Mouse (Mus musculus): ENCODE data around the gene Plekhg3. TPM values are rescaled to one million over a fixed set of nuclear protein-coding genes. Genes with fewer than 3 reads are reported as not detected.

Plekhg3 gene
- polyA plus RNA-seq, 1 experiment from 2014 or later = 1.5 TPM

DNA sequence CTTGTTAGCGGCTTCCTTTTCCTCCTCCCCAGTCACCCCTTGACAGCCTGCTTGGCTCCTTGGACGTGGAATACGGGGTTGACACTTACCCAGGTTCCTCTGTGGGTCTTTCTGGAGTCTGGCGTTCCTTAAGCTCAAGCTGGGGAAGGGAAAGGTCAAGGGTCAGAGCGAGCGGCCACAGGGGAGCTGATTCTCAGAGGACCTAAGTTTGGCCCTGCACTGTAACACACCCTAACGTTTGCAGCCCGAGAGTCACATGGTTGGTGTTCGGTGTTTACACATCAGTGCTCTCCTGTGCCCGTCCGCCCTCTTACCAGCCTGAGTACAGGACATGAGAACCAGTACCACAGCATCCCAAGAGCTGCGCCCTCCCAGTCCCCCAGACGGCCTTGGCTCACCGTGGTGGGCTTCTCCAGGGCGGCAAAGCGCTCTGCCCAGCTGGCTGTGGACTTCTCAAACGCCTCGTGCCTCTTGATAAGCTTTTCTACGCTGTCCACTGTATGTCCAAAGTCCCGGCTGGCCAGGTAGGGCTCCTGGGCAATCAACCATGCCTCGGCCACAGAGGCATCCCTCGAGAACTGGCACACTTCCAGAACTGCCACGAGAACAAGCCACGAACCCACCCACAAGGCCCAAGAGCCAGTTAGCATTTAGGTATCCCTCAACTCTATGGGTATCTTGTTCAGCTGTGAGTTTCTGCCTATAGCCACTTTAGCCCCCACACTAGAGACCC lies 67.7 kb downstream of the Plekhg3 start:
- no peaks in the 10 kb centered on the region for H3K4me1 ChIP-seq (ENCODE audit: control insufficient read depth, insufficient read depth, low read length)
- H3K4me2 ChIP-seq (ENCODE audit: low read depth) = no peak overlapping the region
- DNase-seq (ENCODE audit: low spot score) = no peak
- H3K36me3 ChIP-seq (ENCODE audit: control insufficient read depth, insufficient read depth, low read length) = no peaks in the 10 kb centered on the region
- H3K9me3 ChIP-seq (ENCODE audit: control insufficient read depth, low read length) = no peaks in the 10 kb centered on the region
- no peak overlapping the region for H3K4me3 ChIP-seq (ENCODE audit: low read depth, low read length)
- no peak for ATAC-seq (ENCODE audit: insufficient read depth, low FRiP score, low TSS enrichment)
- 85% methylated on average over 24 of the region's 24 CpGs for WGBS
- H3K27ac ChIP-seq (ENCODE audit: low read depth, low read length) = no peak overlapping the region
- H3K27me3 ChIP-seq (ENCODE audit: control insufficient read depth, insufficient read depth, low read length) = no peaks in the 10 kb centered on the region
- no peak overlapping the region for H3K9ac ChIP-seq (ENCODE audit: low read length)

DNA sequence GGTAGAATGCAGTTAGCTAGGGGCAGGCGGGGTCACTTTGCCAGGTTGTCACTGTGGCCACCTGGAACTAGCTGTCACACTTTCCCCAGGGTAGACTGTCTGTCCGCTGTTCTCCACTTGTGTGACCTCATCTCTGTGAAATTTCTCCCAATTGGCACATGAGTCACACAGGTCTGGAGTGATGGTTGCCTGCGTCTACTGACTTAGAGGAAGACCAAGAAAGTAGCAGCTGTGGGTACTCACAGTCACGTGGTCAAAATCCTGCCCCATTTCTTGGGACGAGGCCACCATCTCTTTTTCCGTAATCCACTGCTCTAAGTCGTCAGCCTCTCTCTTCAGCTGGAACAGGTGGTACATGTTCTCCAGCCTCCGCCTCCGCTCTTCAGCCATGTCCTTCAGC lies 73.1 kb downstream of the Plekhg3 start:
- H3K36me3 ChIP-seq (ENCODE audit: control insufficient read depth, insufficient read depth, low read length) = no peaks in the 10 kb centered on the region
- H3K4me2 ChIP-seq (ENCODE audit: low read depth) = no peak overlapping the region
- WGBS = 91% methylated on average over 9 of the region's 9 CpGs
- H3K9ac ChIP-seq (ENCODE audit: low read length) = no peak overlapping the region
- no peak overlapping the region for H3K27ac ChIP-seq (ENCODE audit: low read depth, low read length)
- ATAC-seq (ENCODE audit: insufficient read depth, low FRiP score, low TSS enrichment) (no peak), DNase-seq (ENCODE audit: low spot score) (no peak)
- no peaks in the 10 kb centered on the region for H3K9me3 ChIP-seq (ENCODE audit: control insufficient read depth, low read length)
- H3K27me3 ChIP-seq (ENCODE audit: control insufficient read depth, insufficient read depth, low read length) = no peaks in the 10 kb centered on the region
- H3K4me3 ChIP-seq (ENCODE audit: low read depth, low read length) = no peak overlapping the region
- no peaks in the 10 kb centered on the region for H3K4me1 ChIP-seq (ENCODE audit: control insufficient read depth, insufficient read depth, low read length)

DNA sequence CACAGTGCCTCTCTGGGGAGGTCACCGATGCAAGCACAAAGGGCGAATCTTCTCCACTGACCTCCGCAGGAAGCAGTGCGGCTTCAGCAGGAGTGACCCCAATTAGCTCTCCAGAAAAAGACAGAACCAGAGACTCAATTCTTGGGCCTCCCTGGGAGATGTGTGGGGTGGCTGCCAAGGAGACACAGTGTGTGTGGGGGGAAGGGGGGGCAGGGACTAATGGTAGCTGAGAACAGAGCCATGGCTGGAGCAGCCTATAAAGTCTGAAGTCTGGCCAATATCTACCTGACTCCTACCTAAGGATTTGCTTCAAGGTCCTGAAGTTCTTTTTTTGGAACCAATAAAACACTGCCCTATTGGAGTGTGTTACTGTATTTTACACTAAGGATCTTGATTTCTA lies 73.9 kb downstream of the Plekhg3 start:
- H3K27me3 ChIP-seq (ENCODE audit: control insufficient read depth, insufficient read depth, low read length) = no peaks in the 10 kb centered on the region
- no peaks in the 10 kb centered on the region for H3K36me3 ChIP-seq (ENCODE audit: control insufficient read depth, insufficient read depth, low read length)
- no peak overlapping the region for H3K27ac ChIP-seq (ENCODE audit: low read depth, low read length)
- DNase-seq (ENCODE audit: low spot score) = no peak
- no peak overlapping the region for H3K9ac ChIP-seq (ENCODE audit: low read length)
- no peak overlapping the region for H3K4me2 ChIP-seq (ENCODE audit: low read depth)
- no peak for ATAC-seq (ENCODE audit: insufficient read depth, low FRiP score, low TSS enrichment)
- 57% methylated on average over 4 of the region's 4 CpGs for WGBS
- H3K4me1 ChIP-seq (ENCODE audit: control insufficient read depth, insufficient read depth, low read length) = no peaks in the 10 kb centered on the region
- no peak overlapping the region for H3K4me3 ChIP-seq (ENCODE audit: low read depth, low read length)
- no peaks in the 10 kb centered on the region for H3K9me3 ChIP-seq (ENCODE audit: control insufficient read depth, low read length)

GRCm38 (mm10) chr12:76605837-76606236 lies 75.1 kb downstream of the Plekhg3 start:
- 72% methylated on average over 3 of the region's 3 CpGs for WGBS
- no peaks in the 10 kb centered on the region for H3K9me3 ChIP-seq (ENCODE audit: control insufficient read depth, low read length)
- no peak overlapping the region for H3K27ac ChIP-seq (ENCODE audit: low read depth, low read length)
- ATAC-seq (ENCODE audit: insufficient read depth, low FRiP score, low TSS enrichment) (no peak), DNase-seq (ENCODE audit: low spot score) (no peak)
- no peaks in the 10 kb centered on the region for H3K36me3 ChIP-seq (ENCODE audit: control insufficient read depth, insufficient read depth, low read length)
- H3K4me1 ChIP-seq (ENCODE audit: control insufficient read depth, insufficient read depth, low read length) = no peaks in the 10 kb centered on the region
- no peak overlapping the region for H3K4me3 ChIP-seq (ENCODE audit: low read depth, low read length)
- no peak overlapping the region for H3K4me2 ChIP-seq (ENCODE audit: low read depth)
- no peak overlapping the region for H3K9ac ChIP-seq (ENCODE audit: low read length)
- H3K27me3 ChIP-seq (ENCODE audit: control insufficient read depth, insufficient read depth, low read length) = no peaks in the 10 kb centered on the region

DNA sequence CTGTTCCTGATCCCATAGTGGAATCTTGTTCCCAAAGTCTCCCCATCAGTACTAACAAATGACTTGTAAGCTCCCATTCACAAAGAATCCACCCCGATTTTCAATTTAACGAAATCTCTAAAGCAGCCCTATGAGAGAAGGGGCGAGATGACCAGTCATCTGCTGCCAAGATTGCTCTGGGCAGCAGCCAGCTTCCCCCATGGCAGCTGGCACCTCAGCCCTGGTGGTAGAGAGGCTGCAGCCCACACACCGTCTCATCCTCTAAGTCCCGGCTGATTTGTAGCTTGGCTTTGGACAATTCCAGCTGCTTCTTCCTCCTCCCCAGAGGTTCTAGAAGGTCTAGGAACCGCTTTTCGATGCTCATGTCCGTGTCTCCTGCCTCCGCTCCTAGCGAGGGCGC lies 77.5 kb downstream of the Plekhg3 start:
- no peaks in the 10 kb centered on the region for H3K4me1 ChIP-seq (ENCODE audit: control insufficient read depth, insufficient read depth, low read length)
- no peak overlapping the region for H3K4me3 ChIP-seq (ENCODE audit: low read depth, low read length)
- ATAC-seq (ENCODE audit: insufficient read depth, low FRiP score, low TSS enrichment) (no peak), DNase-seq (ENCODE audit: low spot score) (no peak)
- WGBS = 85% methylated on average over 11 of the region's 11 CpGs
- H3K27me3 ChIP-seq (ENCODE audit: control insufficient read depth, insufficient read depth, low read length) = no peaks in the 10 kb centered on the region
- no peak overlapping the region for H3K9ac ChIP-seq (ENCODE audit: low read length)
- no peak overlapping the region for H3K4me2 ChIP-seq (ENCODE audit: low read depth)
- H3K36me3 ChIP-seq (ENCODE audit: control insufficient read depth, insufficient read depth, low read length) = no peaks in the 10 kb centered on the region
- no peak overlapping the region for H3K27ac ChIP-seq (ENCODE audit: low read depth, low read length)
- no peaks in the 10 kb centered on the region for H3K9me3 ChIP-seq (ENCODE audit: control insufficient read depth, low read length)

DNA sequence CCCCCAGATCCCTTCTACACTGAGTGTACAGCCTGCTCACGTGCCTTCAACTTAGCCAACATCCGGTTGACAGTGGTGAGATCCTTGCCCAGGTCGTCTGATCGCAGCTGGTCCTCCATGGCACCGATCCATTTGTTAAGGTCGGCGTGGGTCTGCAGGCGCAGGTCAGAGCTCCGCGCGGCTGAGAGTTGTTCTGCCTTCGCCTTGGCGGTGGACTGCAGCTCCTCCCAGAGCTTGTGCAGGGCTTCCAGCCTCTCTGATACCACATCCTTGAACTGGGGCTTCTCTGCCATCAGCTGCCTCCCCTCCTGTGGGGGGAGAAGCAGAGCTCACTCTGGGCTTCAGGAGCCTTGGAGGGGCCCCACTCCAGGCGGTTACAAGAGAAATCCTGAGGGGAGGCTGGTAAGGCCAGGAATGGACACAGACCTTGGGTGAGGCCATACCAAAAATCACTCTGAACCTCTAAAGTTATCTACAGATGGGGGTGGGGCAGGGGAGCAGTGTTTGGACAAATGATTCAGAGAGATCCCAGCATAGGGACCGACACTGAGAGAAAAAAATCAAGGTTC lies 78.4 kb downstream of the Plekhg3 start:
- H3K27ac ChIP-seq (ENCODE audit: low read depth, low read length) = no peak overlapping the region
- 79% methylated on average over 15 of the region's 15 CpGs for WGBS
- no peak overlapping the region for H3K4me2 ChIP-seq (ENCODE audit: low read depth)
- H3K4me1 ChIP-seq (ENCODE audit: control insufficient read depth, insufficient read depth, low read length) = no peaks in the 10 kb centered on the region
- H3K4me3 ChIP-seq (ENCODE audit: low read depth, low read length) = no peak overlapping the region
- H3K36me3 ChIP-seq (ENCODE audit: control insufficient read depth, insufficient read depth, low read length) = no peaks in the 10 kb centered on the region
- no peak for DNase-seq (ENCODE audit: low spot score)
- H3K27me3 ChIP-seq (ENCODE audit: control insufficient read depth, insufficient read depth, low read length) = no peaks in the 10 kb centered on the region
- H3K9me3 ChIP-seq (ENCODE audit: control insufficient read depth, low read length) = no peaks in the 10 kb centered on the region
- H3K9ac ChIP-seq (ENCODE audit: low read length) = no peak overlapping the region
- no peak for ATAC-seq (ENCODE audit: insufficient read depth, low FRiP score, low TSS enrichment)

DNA sequence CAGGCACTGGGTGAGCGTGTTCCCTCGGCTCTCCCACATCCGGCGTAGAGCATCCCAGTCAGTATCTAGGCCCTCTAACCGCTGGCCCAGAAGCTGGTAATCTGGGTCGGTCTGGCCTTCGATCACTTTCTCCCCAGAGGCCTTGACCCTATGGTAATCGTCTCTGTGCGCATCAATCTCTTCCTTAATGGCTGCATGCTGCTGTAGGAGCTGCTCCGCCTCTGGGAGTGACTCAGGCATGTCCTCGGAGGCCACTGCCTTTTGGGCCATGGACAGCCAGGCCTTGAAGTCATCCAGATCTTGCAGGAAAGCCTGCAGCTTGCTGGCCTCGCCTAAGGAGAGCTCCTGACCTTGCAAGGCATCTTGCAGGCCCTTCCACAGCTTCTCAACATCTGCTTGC lies 81.9 kb downstream of the Plekhg3 start:
- Histone ChIP-seq H3K36me3 (ENCODE audit: control insufficient read depth, insufficient read depth, low read length) (no peaks in the 10 kb centered on the region), H3K27me3 (ENCODE audit: control insufficient read depth, insufficient read depth, low read length) (no peaks in the 10 kb centered on the region), H3K4me2 (ENCODE audit: low read depth) (no peak overlapping the region), H3K4me3 (ENCODE audit: low read depth, low read length) (no peak overlapping the region), H3K27ac (ENCODE audit: low read depth, low read length) (no peak overlapping the region), H3K9me3 (ENCODE audit: control insufficient read depth, low read length) (no peaks in the 10 kb centered on the region), H3K9ac (ENCODE audit: low read length) (no peak overlapping the region), H3K4me1 (ENCODE audit: control insufficient read depth, insufficient read depth, low read length) (no peaks in the 10 kb centered on the region)
- WGBS = 80% methylated on average over 12 of the region's 12 CpGs
- DNase-seq (ENCODE audit: low spot score) (peak; percentile 33), ATAC-seq (ENCODE audit: insufficient read depth, low FRiP score, low TSS enrichment) (no peak)

- Histone ChIP-seq H3K4me3 (ENCODE audit: low read depth, low read length) (no peak overlapping the region), H3K9ac (ENCODE audit: low read length) (no peak overlapping the region), H3K27me3 (ENCODE audit: control insufficient read depth, insufficient read depth, low read length) (no peaks in the 10 kb centered on the region), H3K27ac (ENCODE audit: low read depth, low read length) (no peak overlapping the region), H3K4me1 (ENCODE audit: control insufficient read depth, insufficient read depth, low read length) (no peaks in the 10 kb centered on the region), H3K4me2 (ENCODE audit: low read depth) (no peak overlapping the region), H3K9me3 (ENCODE audit: control insufficient read depth, low read length) (no peaks in the 10 kb centered on the region), H3K36me3 (ENCODE audit: control insufficient read depth, insufficient read depth, low read length) (no peaks in the 10 kb centered on the region)
- ATAC-seq (ENCODE audit: insufficient read depth, low FRiP score, low TSS enrichment) (no peak), DNase-seq (ENCODE audit: low spot score) (no peak)
- 79% methylated on average over 12 of the region's 12 CpGs for WGBS
These were observed 84.3 kb downstream of the Plekhg3 start for GRCm38 (mm10) chr12:76614868-76615579.

DNA sequence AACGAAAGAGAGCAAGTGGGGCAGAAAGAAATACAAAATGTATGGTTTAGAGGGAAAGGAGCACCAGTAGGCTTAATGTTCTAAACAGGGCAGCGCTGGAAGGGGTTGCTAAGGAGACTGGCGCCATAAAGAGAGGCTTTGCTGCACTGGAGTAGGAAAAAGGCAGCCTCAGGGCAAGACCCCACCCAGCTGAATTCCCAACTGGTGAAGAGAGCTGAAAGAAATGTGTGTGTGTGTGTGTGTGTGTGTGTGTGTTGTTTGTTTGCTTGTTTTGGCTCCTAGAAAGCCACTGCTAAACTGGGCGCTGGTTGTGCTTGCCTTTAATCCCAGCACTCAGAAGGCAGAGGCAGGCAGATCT lies 84.9 kb downstream of the Plekhg3 start:
- Histone ChIP-seq H3K27ac (ENCODE audit: low read depth, low read length) (no peak overlapping the region), H3K4me1 (ENCODE audit: control insufficient read depth, insufficient read depth, low read length) (no peaks in the 10 kb centered on the region), H3K9ac (ENCODE audit: low read length) (no peak overlapping the region), H3K9me3 (ENCODE audit: control insufficient read depth, low read length) (no peaks in the 10 kb centered on the region), H3K27me3 (ENCODE audit: control insufficient read depth, insufficient read depth, low read length) (no peaks in the 10 kb centered on the region), H3K4me2 (ENCODE audit: low read depth) (no peak overlapping the region), H3K4me3 (ENCODE audit: low read depth, low read length) (no peak overlapping the region), H3K36me3 (ENCODE audit: control insufficient read depth, insufficient read depth, low read length) (no peaks in the 10 kb centered on the region)
- WGBS = 70% methylated on average over 4 of the region's 4 CpGs
- DNase-seq (ENCODE audit: low spot score) (no peak), ATAC-seq (ENCODE audit: insufficient read depth, low FRiP score, low TSS enrichment) (no peak)

Data from neural tube, embryonic 11.5 days (tissue).